Mouse (Mus musculus): ENCODE results near the gene Slc22a13.
A peak's percentile ranks its signal among the peaks of the same experiment; 100 is the strongest.

The Slc22a13 gene

GRCm38 (mm10) chr9:119208998-119209397 is at the start of gene Slc22a13:
Gene Slc22a13 (minus strand): TSS chr9:119209098.
- DNase-seq (ENCODE audit: low read depth, low spot score), result no peak

- DNase-seq (ENCODE audit: low read depth, low spot score), result no peak
Observed at GRCm38 (mm10) chr9:119258128-119258527, 49.2 kb upstream of the Slc22a13 start.

- no peak for DNase-seq (ENCODE audit: low read depth, low spot score)
Observed at GRCm38 (mm10) chr9:119256161-119256560, 47.3 kb upstream of the Slc22a13 start.

- DNase-seq (ENCODE audit: low read depth, low spot score), result no peak
Observed at GRCm38 (mm10) chr9:119255096-119255495, 46.2 kb upstream of the Slc22a13 start.

GRCm38 (mm10) chr9:119254187-119254586 is 45.3 kb upstream of the Slc22a13 start:
- DNase-seq (ENCODE audit: low read depth, low spot score), result peak; percentile 19

- no peak for DNase-seq (ENCODE audit: low read depth, low spot score)
Observed at GRCm38 (mm10) chr9:119247996-119248395, 39.1 kb upstream of the Slc22a13 start.

GRCm38 (mm10) chr9:119246826-119247225 is 37.9 kb upstream of the Slc22a13 start:
- no peak for DNase-seq (ENCODE audit: low read depth, low spot score)

- no peak for DNase-seq (ENCODE audit: low read depth, low spot score)
Observed at GRCm38 (mm10) chr9:119243981-119244380, 35.1 kb upstream of the Slc22a13 start.

GRCm38 (mm10) chr9:119241169-119241865 is 32.4 kb upstream of the Slc22a13 start:
- no peak for DNase-seq (ENCODE audit: low read depth, low spot score)

- no peak for DNase-seq (ENCODE audit: low read depth, low spot score)
Observed at GRCm38 (mm10) chr9:119240286-119240997, 31.5 kb upstream of the Slc22a13 start.

- no peak for DNase-seq (ENCODE audit: low read depth, low spot score)
Observed at GRCm38 (mm10) chr9:119239274-119239673, 30.4 kb upstream of the Slc22a13 start.

- no peak for DNase-seq (ENCODE audit: low read depth, low spot score)
Observed at GRCm38 (mm10) chr9:119238796-119239195, 29.9 kb upstream of the Slc22a13 start.

- DNase-seq (ENCODE audit: low read depth, low spot score), result no peak
Observed at GRCm38 (mm10) chr9:119231552-119231951, 22.7 kb upstream of the Slc22a13 start.

- DNase-seq (ENCODE audit: low read depth, low spot score), result no peak
Observed at GRCm38 (mm10) chr9:119230829-119231228, 21.9 kb upstream of the Slc22a13 start.

- no peak for DNase-seq (ENCODE audit: low read depth, low spot score)
Observed at GRCm38 (mm10) chr9:119220249-119220648, 11.4 kb upstream of the Slc22a13 start.

GRCm38 (mm10) chr9:119219667-119220066 is 10.8 kb upstream of the Slc22a13 start:
- no peak for DNase-seq (ENCODE audit: low read depth, low spot score)

GRCm38 (mm10) chr9:119215341-119215740 is 6.4 kb upstream of the Slc22a13 start:
- peak; percentile 69 for DNase-seq (ENCODE audit: low read depth, low spot score)

GRCm38 (mm10) chr9:119214601-119215000 is 5.7 kb upstream of the Slc22a13 start:
- no peak for DNase-seq (ENCODE audit: low read depth, low spot score)

- DNase-seq (ENCODE audit: low read depth, low spot score), result peak; percentile 55
Observed at GRCm38 (mm10) chr9:119212996-119213395, 4.1 kb upstream of the Slc22a13 start.

GRCm38 (mm10) chr9:119207113-119207512 is 1.8 kb downstream of the Slc22a13 start:
- DNase-seq (ENCODE audit: low read depth, low spot score), result no peak

- DNase-seq (ENCODE audit: low read depth, low spot score), result no peak
Observed at GRCm38 (mm10) chr9:119206666-119207065, 2.2 kb downstream of the Slc22a13 start.

GRCm38 (mm10) chr9:119205756-119206155 is 3.1 kb downstream of the Slc22a13 start:
- DNase-seq (ENCODE audit: low read depth, low spot score), result no peak

GRCm38 (mm10) chr9:119203617-119204016 is 5.3 kb downstream of the Slc22a13 start:
- no peak for DNase-seq (ENCODE audit: low read depth, low spot score)

Data from R1 (cell line).